Mouse (Mus musculus): ENCODE measurements at regions not wholly inside any gene's neighbourhood (a gene's known extent, or its start where the extent isn't known, plus 50 kb on each side); places are given as distances from the start of the nearest gene placed in this dataset.

GRCm38 (mm10) chr19:60029720-60030119 lies 86.3 kb upstream of the Rab11fip2 start:
- TF ChIP-seq POLR2A (IDR thresholded peaks at IDR 0.05; ENCODE audit: borderline replicate concordance, insufficient read depth, low read length) (no peak), CTCF (IDR thresholded peaks at IDR 0.05; ENCODE audit: borderline replicate concordance, insufficient read depth, low read depth, low read length) (no peak)

Data from cerebellum, adult 2 months (tissue).